Mouse (Mus musculus) stomach, embryonic 14.5 days (tissue): Measurements from ENCODE around the gene Lhfpl3. TPM values are rescaled to one million over a fixed set of nuclear protein-coding genes. Genes with fewer than 3 reads are reported as not detected.

Source experiments
- ATAC-seq: fragments of 200-750 bp; cut with Nextera tagmentation; 2 replicates; pipeline ENCODE4 v1.8.0; 2017; ENCODE audit warnings: low read depth, moderate TSS enrichment; ENCODE audit not compliant: insufficient number of reproducible peaks, insufficient read depth, low FRiP score
- H3K27ac ChIP-seq: fragments of 300-500 bp; sonication (generic); 2 replicates; pipeline ENCODE4 v1.5.1; 2014; ENCODE audit warnings: mild to moderate bottlenecking, low read length, moderate library complexity, mixed read lengths
- H3K27me3 ChIP-seq: fragments of 300-500 bp; sonication (generic); 2 replicates; pipeline ENCODE4 v1.6.1; 2014; ENCODE audit warnings: low read length, control low read depth, mixed read lengths; ENCODE audit not compliant: control insufficient read depth, insufficient read depth
- H3K36me3 ChIP-seq: fragments of 300-500 bp; sonication (generic); 2 replicates; pipeline ENCODE4 v1.6.1; 2014; ENCODE audit warnings: mild to moderate bottlenecking, control low read depth, low read length, moderate library complexity, mixed read lengths; ENCODE audit not compliant: control insufficient read depth, insufficient read depth
- H3K4me1 ChIP-seq: fragments of 300-500 bp; sonication (generic); 2 replicates; pipeline ENCODE4 v1.6.1; 2014; ENCODE audit warnings: low read length, control low read depth, mixed read lengths; ENCODE audit not compliant: control insufficient read depth, insufficient read depth
- H3K4me2 ChIP-seq: fragments of 300-500 bp; sonication (generic); replicated peaks from 2 replicates; pipeline ENCODE4 v1.6.1; 2014; ENCODE audit warnings: low read depth, low read length, control low read depth
- H3K4me3 ChIP-seq: fragments of 300-500 bp; sonication (generic); 2 replicates; pipeline ENCODE4 v1.5.1; 2014; ENCODE audit warnings: low read depth, low read length, control low read depth
- H3K9ac ChIP-seq: fragments of 300-500 bp; sonication (generic); replicated peaks from 2 replicates; pipeline ENCODE4 v1.6.1; 2014; ENCODE audit warnings: low read depth, mild to moderate bottlenecking, control low read depth, low read length, moderate library complexity, mixed read lengths
- H3K9me3 ChIP-seq: fragments of 300-500 bp; sonication (generic); 2 replicates; pipeline ENCODE4 v1.6.1; 2016; ENCODE audit warnings: low read depth, low read length, control low read depth; ENCODE audit not compliant: control insufficient read depth
- WGBS: fragments of 180-500 bp; shearing (Covaris S2); extraction: QIAGEN DNeasy Blood & Tissue Kit; methylation state at CpG from one replicate; pipeline ENCODE4 v1.1.7; 2014; 5-methylcytosine and 5-hydroxymethylcytosine counted together
- polyA plus RNA-seq: library from polyadenylated mRNA; unstranded; fragments of >200 nt; fragmentation: Nextera tagmentation; extraction: Ambion mirVana; gene quantifications from 2 replicates; pipeline ENCODE4 v1.2.1, GENCODE M21; 2014

Gene Lhfpl3
- polyA plus RNA-seq, 1 experiment from 2014 or later, result 0.46 TPM

- Histone ChIP-seq H3K4me2 (no peak overlapping the region), H3K27ac (no peak overlapping the region), H3K9ac (no peak overlapping the region), H3K4me1 (no peaks in the 10 kb centered on the region), H3K9me3 (no peaks in the 10 kb centered on the region), H3K36me3 (no peaks in the 10 kb centered on the region), H3K27me3 (no peaks in the 10 kb centered on the region), H3K4me3 (no peak overlapping the region)
- ATAC-seq, result no peak
- WGBS, result 64% methylated on average over 6 of the region's 6 CpGs
These were observed 217.4 kb downstream of the Lhfpl3 start for GRCm38 (mm10) chr5:22963300-22963699.

GRCm38 (mm10) chr5:22986771-22987170 is 240.9 kb downstream of the Lhfpl3 start:
- Histone ChIP-seq H3K9ac (no peak overlapping the region), H3K36me3 (no peaks in the 10 kb centered on the region), H3K4me3 (no peak overlapping the region), H3K9me3 (no peaks in the 10 kb centered on the region), H3K27me3 (no peaks in the 10 kb centered on the region), H3K4me2 (no peak overlapping the region), H3K4me1 (no peaks in the 10 kb centered on the region), H3K27ac (no peak overlapping the region)
- no peak for ATAC-seq
- 87% methylated on average over 2 of the region's 2 CpGs for WGBS

- Histone ChIP-seq H3K27ac (no peak overlapping the region), H3K4me3 (no peak overlapping the region), H3K27me3 (no peaks in the 10 kb centered on the region), H3K4me1 (no peaks in the 10 kb centered on the region), H3K9me3 (no peaks in the 10 kb centered on the region), H3K9ac (no peak overlapping the region), H3K4me2 (no peak overlapping the region), H3K36me3 (no peaks in the 10 kb centered on the region)
- WGBS, result 73% methylated on average over 3 of the region's 3 CpGs
- ATAC-seq, result no peak
These were observed 254.0 kb downstream of the Lhfpl3 start for GRCm38 (mm10) chr5:22999811-23000210.

GRCm38 (mm10) chr5:23003123-23003797 is 257.4 kb downstream of the Lhfpl3 start:
- H3K4me3 ChIP-seq, result no peak overlapping the region
- no peaks in the 10 kb centered on the region for H3K36me3 ChIP-seq
- no peaks in the 10 kb centered on the region for H3K27me3 ChIP-seq
- ATAC-seq, result no peak
- H3K27ac ChIP-seq, result no peak overlapping the region
- no peak overlapping the region for H3K4me2 ChIP-seq
- H3K4me1 ChIP-seq, result no peaks in the 10 kb centered on the region
- 85% methylated on average over 2 of the region's 2 CpGs for WGBS
- H3K9ac ChIP-seq, result no peak overlapping the region
- no peaks in the 10 kb centered on the region for H3K9me3 ChIP-seq

GRCm38 (mm10) chr5:23006207-23006606 is 260.3 kb downstream of the Lhfpl3 start:
- no peak for ATAC-seq
- no peak overlapping the region for H3K9ac ChIP-seq
- H3K4me3 ChIP-seq, result no peak overlapping the region
- H3K27ac ChIP-seq, result no peak overlapping the region
- 67% methylated on average over 1 of the region's 1 CpGs for WGBS
- H3K4me2 ChIP-seq, result no peak overlapping the region
- no peaks in the 10 kb centered on the region for H3K9me3 ChIP-seq
- H3K4me1 ChIP-seq, result no peaks in the 10 kb centered on the region
- H3K27me3 ChIP-seq, result no peaks in the 10 kb centered on the region
- no peaks in the 10 kb centered on the region for H3K36me3 ChIP-seq

- Histone ChIP-seq H3K4me3 (no peak overlapping the region), H3K4me2 (no peak overlapping the region), H3K36me3 (no peaks in the 10 kb centered on the region), H3K27ac (no peak overlapping the region), H3K27me3 (no peaks in the 10 kb centered on the region), H3K9ac (no peak overlapping the region), H3K9me3 (no peaks in the 10 kb centered on the region), H3K4me1 (no peaks in the 10 kb centered on the region)
- no peak for ATAC-seq
- 71% methylated on average over 1 of the region's 1 CpGs for WGBS
These were observed 264.6 kb downstream of the Lhfpl3 start for GRCm38 (mm10) chr5:23010460-23010859.

- H3K9me3 ChIP-seq, result no peaks in the 10 kb centered on the region
- H3K4me1 ChIP-seq, result no peaks in the 10 kb centered on the region
- H3K27me3 ChIP-seq, result no peaks in the 10 kb centered on the region
- no peak overlapping the region for H3K4me3 ChIP-seq
- no peaks in the 10 kb centered on the region for H3K36me3 ChIP-seq
- no peak overlapping the region for H3K27ac ChIP-seq
- no peak for ATAC-seq
- no peak overlapping the region for H3K4me2 ChIP-seq
- H3K9ac ChIP-seq, result no peak overlapping the region
These were observed 268.1 kb downstream of the Lhfpl3 start for GRCm38 (mm10) chr5:23013997-23014396.

- no peak overlapping the region for H3K9ac ChIP-seq
- H3K4me3 ChIP-seq, result no peak overlapping the region
- H3K27me3 ChIP-seq, result no peaks in the 10 kb centered on the region
- no peak overlapping the region for H3K27ac ChIP-seq
- H3K4me1 ChIP-seq, result no peaks in the 10 kb centered on the region
- no peak overlapping the region for H3K4me2 ChIP-seq
- H3K36me3 ChIP-seq, result no peaks in the 10 kb centered on the region
- no peak for ATAC-seq
- no peaks in the 10 kb centered on the region for H3K9me3 ChIP-seq
- WGBS, result 67% methylated on average over 8 of the region's 8 CpGs
These were observed 269.9 kb downstream of the Lhfpl3 start for GRCm38 (mm10) chr5:23015587-23016335.
